Mouse (Mus musculus): ENCODE data around the gene Ptprm.

Ptprm gene

DNA sequence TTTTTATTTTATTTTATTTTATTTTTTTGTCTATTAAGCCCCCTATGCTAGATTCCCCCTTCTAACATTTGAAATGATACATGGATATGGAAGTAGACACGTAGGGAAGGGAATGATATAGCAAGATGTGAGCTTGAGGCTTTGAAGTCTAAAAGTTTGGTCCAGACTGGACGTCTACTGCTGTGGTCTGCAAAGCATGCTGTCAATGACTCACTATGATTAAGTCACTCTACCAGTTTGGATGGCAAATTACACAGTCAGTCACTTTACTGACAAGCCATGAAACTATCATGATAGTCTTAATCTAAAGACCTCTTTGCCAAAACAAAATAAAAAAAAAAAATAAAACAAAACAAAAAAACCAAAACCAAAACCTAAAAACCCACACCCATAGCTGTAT is 363.5 kb downstream of the Ptprm start:
- no peak for DNase-seq (ENCODE audit: low spot score in 2 of 2)

DNA sequence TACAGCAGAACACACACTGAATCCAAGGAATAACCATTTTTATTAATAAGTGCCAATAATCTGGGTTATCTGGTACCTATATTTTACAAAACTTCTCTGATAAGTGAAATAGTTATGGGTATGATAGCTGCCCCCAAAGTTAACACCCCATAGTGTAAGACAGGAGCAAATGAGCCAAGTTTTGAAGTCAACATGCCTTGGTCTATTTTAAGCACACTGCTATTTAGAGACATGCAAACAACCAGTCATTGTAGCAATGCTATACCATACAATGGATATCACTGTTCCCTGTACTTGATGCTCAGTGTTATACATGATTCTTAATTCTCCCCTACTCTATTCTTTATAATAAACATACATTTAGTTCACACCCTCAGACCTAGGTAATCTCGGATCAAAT is 366.2 kb downstream of the Ptprm start:
- DNase-seq (ENCODE audit: low spot score in 2 of 2) = no peak

DNA sequence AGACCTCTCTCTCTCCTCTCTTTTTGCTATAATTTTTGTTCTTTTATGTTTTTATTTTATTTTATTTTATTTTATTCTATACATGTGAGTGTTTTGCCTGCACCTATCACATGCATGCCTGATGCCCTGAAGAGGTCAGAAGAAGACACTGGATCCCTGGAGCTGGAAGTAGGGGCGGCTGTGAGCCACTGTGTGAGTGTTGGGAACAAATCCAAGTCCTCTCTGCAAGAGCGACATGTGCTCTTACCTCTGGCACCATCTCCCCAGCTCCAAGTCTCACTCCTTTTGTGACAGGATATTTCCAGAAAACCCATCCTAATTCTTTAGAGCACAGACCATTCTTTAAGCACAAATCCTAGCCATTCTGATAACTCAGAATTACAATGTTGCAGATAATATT is 372.6 kb downstream of the Ptprm start:
- no peak for DNase-seq (ENCODE audit: low spot score in 2 of 2)

DNA sequence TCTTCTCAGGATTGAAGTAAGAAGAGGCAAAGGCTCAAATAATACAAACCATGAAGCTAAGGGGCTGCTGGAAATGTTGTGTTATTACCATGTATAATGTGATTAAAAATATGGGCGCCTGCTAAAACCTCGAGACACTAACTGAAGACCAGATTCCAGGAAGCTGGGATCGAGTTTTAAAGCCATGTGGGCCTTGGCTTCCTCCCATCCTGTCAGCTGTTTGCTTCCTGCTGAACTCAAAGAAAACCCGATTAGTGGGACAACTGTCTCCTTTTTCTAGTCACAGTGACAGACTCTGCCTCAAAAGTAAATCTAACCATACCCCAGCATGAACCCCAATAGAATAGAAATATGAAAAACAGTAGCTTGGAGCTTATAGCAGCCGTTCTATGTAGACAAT is 374.3 kb downstream of the Ptprm start:
- DNase-seq (ENCODE audit: low spot score in 2 of 2) = no peak

DNA sequence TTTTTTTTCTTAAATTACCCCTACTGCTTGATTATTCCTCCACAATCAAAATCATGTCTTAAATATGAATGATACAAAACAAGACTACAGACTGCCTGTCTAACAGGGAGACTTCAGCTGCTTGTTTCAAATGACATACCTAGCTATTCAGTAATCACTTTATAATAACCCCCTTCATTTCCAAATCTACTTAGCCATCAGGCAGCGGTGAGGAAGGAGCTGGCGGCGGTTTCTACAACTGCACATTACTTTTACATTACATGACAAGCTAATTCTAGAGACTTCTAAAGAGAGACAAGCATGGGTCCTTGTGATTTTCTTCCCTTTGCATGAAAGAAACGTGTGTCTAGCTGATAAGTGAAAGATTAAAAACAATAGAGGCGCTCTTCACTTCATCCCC is 377.8 kb downstream of the Ptprm start:
- DNase-seq (ENCODE audit: low spot score in 2 of 2) = no peak

DNA sequence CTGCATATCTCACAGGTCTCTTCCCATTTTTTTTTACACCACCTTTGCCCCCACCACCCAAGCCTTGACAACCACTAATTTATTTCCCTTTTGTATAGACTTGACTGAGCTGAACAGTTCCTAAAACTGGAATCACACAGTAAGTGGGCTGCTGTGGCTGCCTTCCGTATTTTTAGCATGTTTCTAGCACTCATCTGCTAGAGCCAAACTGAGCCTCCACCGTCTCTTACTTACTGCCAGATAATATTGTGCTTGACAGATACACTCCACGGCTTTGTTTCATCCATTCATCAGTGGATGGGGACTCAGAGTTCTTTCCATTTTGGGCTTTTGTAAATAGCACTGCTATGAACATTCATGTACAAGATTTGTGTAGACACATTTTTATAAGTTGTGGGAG is 381.3 kb downstream of the Ptprm start:
- no peak for DNase-seq (ENCODE audit: low spot score in 2 of 2)

DNA sequence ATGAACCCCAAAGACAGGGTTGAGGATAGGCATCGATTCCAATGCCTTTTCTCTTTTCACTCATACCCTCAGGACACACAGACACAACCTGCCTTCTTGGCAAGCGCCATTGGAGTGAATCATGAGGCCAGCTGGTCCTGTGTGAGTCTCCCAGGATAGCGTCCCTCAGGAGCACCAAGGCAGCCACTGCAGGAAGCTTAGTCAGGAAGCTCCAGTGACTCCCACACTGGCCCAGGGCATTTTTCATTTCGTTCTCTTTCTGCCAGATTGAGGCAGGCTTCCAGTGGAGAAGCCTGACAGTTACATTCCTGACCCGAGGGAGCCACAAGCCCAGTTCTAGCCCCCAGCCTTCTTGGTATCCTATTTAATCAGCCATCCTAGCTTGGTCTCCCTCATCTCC is 393.3 kb downstream of the Ptprm start:
- DNase-seq (ENCODE audit: low spot score in 2 of 2) = no peak

DNA sequence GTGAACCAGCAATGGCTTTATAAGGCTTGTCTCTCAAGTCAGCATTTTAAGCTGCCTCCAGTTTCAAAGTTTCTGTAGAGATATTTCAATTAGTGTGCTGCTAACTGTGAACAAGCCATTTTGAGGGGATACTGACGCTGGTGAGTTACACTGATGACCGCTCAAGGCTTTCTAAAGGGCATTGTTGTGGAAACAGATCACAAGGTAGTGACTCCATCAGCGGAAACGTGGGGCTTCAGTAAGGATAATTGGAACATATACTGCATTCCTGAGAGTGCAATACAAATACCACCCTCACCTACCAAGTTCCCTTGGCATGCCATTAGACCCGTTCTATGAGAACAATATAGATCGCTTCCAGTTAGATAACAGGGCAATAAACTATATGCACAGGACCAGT is 393.7 kb downstream of the Ptprm start:
- no peak for DNase-seq (ENCODE audit: low spot score in 2 of 2)

DNA sequence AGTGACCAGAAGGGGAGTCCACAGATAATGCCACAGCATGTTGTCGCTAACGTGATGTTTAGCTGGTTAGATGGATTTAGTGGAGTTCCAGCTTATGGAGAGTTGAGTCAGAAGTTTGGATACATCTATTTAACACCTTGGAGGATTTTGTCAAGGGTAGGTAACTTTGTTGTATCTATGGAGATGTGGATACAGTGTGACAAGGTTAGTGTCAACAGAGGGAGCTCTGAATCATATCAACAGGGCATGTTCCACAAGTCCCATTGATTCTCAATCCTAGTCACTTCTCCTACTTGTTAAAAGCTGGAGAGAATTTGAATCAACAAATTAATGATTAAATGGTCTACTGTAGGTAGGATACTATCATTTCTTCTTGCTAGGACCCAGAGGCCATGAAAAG is 394.4 kb downstream of the Ptprm start:
- DNase-seq (ENCODE audit: low spot score in 2 of 2) = no peak

DNA sequence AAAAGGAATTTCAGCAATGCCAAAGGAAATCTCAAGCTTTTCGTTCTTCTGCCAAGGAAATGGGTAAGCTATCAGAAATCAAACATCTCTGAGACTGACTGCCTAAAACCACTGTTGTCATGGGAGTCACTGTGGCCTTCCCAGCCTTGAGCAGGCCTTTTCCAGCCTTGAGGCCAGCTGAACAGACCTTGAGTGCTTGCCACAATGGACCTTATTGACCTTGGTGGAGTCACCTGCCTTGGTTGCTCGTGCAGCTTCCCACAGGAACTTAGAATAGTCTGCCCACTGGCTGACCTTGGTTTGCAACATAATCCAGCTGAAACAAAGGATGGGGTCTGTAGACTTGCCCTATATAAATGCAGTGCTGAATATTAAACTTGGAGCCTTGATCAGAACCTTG is 395.5 kb downstream of the Ptprm start:
- no peak for DNase-seq (ENCODE audit: low spot score in 2 of 2)

DNA sequence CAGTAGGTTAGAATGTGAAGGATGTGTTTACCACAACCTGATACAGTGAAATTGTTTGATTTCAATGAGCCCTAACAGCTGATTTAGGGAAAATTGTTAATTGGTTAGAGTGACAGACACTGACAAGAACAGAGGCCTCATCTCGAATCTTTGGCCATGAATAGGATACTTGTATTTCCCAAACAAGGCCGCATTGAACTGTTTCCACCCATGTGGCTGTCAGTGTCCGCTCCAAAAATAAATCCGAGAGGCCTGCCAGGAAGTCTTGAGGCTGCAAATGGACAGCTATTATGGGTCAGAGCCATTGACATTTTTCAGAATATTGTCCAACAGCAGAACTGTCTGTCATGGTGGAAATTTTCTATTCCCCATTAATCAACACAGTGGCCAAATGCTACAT is 409.8 kb downstream of the Ptprm start:
- no peak for DNase-seq (ENCODE audit: low spot score in 2 of 2)

DNA sequence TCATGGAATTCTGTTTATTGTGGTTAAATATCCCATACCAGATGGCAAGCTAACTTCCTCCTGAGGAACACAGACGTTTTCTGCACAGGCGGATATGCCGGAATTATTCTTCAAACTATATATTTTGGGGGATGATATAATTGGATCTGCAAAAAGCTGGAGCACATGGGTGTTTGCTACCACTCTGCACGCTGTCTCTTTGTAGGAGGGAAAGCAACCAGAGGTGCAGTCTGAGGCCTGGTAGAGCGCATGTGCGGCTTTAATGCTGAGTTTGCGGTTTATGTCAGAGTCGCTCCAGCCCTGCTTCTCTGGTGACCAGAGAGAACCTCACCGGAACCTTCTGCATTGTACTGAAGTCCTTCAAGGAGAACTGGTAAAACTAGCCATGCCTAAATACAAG is 410.7 kb downstream of the Ptprm start:
- DNase-seq (ENCODE audit: low spot score in 2 of 2) = no peak

DNA sequence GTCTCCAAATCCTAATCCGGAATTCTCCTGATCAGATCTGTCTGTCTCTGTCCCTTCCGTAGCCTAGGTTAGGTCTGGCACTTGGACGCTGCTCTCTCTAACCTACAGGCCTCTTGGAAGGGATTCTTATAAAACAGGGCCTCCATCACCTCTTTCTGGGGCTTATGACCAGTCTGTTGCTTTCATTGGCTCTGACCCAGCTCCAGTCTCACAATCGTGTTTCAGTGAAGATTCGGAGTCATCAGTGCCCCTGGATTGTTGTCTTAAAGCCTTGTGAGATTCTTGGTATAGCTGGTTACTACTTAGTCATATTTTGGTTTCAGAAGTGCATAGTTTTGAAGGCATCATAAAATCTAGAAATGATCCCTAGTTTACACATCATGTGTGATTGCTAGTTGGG is 428.6 kb downstream of the Ptprm start:
- DNase-seq (ENCODE audit: low spot score in 2 of 2) = no peak

DNA sequence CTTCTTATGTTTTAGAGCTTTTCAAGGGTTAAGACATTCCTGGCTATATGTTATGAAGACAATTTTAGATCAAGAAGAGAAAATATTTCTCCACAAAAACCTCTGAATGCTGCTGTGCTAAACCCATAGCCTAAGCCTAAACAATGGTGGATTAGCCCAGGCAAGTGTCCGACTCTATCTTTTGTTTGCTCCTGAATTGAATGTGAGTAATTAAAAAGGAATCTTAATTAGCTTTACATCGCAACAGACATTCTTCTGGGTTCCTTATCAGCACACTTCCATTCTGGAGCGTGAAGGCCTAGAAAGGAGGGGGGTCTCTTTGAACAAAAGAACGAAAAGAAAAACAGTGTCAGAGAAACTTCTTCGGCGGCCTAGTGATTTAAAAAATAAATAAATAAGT is 439.6 kb downstream of the Ptprm start:
- no peak for DNase-seq (ENCODE audit: low spot score in 2 of 2)

DNA sequence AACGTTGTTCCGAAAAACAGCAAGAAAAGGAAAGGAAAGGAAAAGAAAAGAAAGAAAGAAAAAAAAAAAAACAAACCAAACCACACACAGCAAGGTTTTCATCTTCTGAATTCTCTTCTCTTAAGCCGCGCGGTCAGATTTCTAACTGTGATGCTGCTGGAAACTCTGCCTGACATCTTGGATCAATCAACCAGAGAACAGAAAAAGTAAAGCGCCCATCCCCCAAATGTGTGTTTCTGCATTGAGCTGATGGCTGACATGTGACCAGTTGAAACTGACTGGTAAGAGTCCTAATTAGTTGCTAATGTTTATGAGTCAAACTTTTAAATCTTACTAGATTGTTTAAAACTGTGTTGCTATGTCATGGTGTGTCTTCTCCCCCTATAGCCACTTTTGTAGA is 441.7 kb downstream of the Ptprm start:
- DNase-seq (ENCODE audit: low spot score in 2 of 2) = no peak

DNA sequence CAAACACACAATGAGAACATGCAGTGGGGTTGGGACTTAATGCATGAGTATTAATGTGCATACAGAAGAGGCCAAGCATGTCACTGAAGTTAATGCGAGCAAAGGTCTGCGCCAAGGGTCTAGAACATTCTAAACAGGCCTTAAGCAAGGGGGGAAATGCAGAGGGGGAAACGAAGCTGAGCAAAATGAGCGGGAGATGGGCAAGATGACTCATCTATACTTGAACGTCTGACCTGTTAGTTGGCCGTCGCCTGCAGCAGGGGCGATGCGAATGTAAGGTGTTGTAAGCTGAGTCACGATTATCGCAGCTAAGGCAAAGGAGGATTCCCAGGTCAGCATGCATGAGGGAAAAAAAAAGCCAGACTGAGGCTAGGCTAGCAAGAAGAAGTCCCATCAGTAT is 442.1 kb downstream of the Ptprm start:
- DNase-seq (ENCODE audit: low spot score in 2 of 2) = no peak

DNA sequence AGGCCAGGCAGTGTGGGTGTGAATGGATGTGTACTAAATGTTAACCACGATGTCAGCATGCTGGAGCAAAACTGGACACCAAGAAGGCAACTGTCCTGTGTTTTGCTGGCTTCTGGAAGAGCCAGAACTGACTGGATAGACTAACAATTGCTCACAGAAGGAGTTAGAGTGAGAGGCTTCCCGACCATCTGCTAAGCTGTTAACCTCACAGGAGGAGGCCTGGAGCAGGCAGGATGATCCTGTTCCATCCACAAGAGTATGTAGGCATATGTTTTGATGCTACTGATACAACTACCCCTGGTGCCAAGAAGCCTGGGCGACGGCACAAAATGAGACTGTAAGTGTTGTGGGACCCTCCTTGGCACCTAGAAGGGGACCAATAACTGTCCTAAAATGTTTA is 444.4 kb downstream of the Ptprm start:
- DNase-seq (ENCODE audit: low spot score in 2 of 2) = no peak

DNA sequence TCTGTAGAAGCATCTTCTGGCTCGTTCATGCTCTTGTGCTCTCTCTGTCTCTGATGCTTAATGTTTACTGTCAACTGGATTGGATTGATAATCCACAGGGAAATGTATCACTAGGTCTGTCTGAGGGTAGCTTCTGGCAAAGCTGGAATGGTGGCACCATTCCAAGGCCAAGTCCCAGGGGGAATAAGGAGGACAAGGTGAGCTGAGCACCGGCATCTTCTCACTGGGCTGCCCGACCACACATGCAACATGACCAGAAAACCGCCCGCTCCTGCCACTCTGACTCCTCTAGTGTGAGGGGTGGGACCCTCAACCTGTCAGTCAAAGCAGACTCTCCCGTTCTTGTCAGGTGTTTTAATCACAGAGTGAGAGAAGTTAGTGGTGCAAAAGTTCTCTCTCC is 445.3 kb downstream of the Ptprm start:
- DNase-seq (ENCODE audit: low spot score in 2 of 2) = no peak

DNA sequence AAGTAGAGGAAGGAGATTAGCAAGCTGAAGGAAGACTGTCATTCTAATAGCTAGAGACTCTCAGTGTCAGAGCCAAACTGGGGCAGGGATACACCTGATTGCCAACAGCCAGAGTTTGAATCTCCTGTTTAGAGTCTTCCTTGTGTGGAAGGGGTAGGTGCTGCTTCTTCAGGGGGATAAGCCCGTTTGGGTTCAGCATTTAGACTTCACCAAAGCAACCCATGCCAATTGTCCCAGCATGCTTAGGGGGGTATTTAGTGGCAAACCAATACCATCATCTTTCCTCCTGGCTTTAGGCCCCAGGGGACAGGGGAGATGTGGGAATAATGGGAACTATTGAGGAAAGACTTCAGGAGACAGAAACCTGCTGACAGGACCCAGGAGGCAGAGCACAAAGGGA is 460.1 kb downstream of the Ptprm start:
- no peak for DNase-seq (ENCODE audit: low spot score in 2 of 2)

DNA sequence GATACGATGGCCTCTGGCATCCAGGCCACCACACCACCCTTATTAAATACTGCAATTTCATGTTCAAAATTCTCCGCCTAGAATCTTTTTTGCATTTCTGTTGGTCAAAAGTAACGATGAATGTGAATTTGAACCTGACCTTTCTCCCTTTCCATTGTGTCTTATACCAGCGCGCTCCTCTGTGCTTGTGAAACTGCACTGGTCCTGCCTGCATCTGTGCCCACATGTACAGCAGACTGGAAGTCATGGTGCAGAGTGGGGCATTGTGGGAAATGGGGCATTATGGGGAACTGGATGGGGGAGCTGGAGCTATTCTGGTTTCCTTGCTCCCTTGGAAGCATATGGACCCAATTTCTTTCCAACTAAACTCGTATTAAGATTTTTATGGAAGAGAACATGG is 462.3 kb downstream of the Ptprm start:
- no peak for DNase-seq (ENCODE audit: low spot score in 2 of 2)

DNA sequence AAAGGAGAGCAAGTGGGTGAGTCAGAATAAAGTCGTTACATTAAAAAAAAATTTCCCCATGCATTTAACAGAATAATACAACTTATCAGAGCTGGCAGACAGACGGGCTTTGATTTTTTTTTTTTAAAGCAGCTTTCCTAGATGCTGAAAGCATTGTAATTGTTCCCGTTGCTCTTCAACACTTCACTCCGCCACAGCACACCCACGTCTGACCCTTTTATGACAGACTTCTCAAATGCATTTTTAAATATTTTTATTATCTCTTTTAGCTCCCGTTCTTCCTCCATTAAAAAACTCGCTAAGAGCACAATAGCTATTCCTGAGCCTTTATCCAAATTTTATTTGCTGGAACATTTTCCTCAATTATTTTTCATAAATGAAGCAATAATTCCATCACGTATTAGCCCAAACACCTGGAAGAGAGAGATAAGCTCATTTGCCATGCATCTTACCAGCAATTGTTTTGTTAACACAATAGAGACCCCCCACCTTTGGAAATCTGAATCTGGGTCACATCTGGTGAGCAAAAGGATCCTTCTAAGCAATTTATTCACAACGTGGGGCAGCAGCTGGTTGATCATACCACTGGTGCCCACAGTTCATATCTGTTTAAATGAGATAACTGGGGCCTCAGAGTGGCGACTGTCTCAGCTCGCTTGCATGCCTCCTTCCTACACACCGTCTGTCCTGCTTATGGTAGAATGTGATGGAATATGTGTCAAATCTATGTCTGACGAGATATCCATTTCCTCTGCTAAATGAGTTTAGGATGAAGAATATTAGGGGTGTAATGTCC is 463.0 kb downstream of the Ptprm start:
- no peak for DNase-seq (ENCODE audit: low spot score in 2 of 2)

DNA sequence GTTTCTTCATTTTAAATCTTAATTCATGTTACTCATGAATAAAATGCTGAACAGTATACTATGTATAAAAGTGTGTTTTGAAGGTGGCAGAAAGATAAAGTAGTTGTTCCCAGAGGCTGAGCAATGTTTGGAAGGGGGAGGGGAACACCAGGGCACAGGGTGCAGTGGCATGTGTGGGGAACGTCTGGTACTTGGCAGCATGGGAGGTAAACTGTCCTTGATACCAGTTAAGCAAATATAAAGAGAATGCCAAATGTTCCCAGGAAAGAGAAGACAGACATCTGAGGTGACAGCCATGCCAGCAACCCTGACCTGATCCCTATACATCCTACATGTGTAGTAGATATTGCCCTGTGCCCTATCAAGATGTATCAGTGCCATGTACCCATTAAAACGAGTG is 472.0 kb downstream of the Ptprm start:
- no peak for DNase-seq (ENCODE audit: low spot score in 2 of 2)

DNA sequence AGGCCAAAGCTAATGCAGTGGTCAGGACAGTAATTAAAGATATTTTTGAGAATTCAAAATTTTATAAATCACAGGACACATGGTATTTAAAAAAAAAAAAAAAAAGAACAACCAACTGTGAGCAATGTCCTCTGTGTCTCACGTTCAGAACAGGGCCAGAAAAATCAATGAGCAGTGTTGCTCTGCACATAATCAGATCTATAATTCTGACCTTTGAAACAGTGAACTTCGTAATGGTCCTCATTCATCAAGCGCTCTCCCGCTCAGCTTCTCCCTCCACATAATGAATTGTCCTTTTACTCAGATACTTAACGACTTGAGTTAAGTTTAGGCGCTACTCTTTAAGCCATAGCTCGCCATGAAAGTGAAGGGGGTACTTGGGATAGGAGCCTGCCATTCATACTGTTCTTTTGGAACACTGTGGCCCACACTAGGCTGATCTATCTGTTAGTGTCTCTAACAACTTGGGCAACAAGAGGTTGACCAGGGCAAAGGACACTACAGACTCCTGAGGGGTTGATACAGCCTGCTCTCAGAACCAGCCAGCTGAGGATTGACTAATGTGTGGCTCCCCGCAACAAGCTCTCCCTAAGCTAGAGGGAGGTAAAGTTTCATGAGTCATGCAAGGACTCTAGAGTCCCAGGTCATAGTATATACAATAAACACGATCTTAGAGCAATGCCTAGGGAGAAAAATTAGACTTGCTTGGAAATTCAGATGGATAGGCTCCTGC is 473.1 kb downstream of the Ptprm start:
- no peak for DNase-seq (ENCODE audit: low spot score in 2 of 2)

DNA sequence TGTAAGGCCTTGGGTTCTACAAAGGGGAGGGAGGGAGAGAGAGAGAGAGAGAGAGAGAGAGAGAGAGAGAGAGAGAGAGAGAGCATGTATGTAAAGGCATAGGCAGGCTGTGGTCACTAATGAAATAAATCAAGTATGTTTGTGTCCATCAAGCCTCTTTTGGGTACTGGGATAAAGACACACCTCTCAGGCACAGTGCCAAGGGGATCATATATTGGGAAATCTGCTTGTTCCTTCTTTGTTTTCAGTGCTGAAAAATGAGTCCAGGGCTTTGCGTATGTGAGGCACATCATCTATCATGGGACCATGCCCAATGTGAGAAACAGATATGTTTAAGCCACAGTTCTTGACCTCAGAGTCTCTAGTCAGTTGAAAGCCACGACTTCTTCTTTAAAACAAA is 475.1 kb downstream of the Ptprm start:
- no peak for DNase-seq (ENCODE audit: low spot score in 2 of 2)
